Mouse (Mus musculus) retina, postnatal 7 days (tissue): ENCODE results near the gene Macf1.
"Not testable (repeated sequence)": the region's sequence is repeated elsewhere in the genome, so short reads cannot be mapped to it uniquely, and the experiment has no call there.

Experiments used
- DNase-seq: peaks from one replicate; pipeline ENCODE4 v3.0.0-alpha.2; 2012; ENCODE audit warnings: low read depth, low spot score

Gene Macf1

DNA sequence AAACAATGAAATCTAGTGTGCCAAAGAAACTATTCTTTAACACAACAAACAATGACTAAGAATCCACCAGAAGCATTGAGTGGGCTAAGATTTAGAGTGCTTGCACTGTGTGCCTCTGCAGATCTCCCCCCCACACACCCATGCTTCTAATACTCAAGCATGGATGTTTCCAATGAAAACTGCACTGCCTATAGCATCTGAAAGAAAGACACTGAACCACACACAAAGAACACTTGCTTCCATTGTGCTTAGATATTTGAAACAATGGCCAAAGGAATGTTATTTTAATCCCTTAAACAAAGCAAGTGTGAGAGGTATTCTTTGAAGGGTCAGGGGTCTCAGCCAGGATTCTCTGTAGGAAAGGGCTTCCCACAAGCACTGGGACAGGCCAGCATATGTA is 140.5 kb downstream of the Macf1 start:
- DNase-seq, result no peak

DNA sequence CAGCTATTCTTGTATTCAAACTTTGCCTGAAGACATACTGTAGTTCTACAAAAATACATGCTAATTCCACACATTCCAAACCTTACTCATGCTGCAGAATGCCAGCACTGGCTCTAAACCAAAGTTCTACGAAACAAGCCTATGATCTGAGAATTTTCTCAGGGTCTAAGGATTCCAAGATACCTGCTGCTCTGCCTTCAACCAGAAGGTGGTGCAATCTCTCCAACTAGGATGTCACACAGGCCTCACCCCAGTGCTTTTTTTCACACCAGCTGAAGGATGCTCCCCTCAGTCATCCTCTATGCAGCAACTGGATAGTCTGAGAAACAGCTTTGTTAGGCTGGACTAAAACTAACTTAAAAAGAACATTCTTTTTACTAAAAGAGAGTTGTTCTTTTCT is 148.9 kb downstream of the Macf1 start:
- DNase-seq, result peak; percentile 49

DNA sequence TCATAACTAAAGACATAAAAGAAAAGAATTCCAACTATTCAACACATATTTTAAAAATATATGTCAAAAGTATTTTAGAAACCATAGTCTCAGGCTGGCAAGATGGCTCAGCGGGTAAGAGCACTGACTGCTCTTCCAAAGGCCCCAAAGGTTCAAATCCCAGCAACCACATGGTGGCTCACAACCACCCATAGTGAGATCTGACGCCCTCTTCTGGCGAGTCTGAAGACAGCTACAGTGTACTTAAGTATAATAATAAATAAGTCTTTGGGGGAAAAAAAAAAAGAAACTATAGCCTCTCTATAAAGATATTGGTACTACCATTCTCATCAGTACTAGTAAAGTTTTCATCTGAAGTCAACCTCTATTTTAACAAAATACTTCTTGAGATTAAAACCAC is 152.2 kb downstream of the Macf1 start:
- no peak for DNase-seq

DNA sequence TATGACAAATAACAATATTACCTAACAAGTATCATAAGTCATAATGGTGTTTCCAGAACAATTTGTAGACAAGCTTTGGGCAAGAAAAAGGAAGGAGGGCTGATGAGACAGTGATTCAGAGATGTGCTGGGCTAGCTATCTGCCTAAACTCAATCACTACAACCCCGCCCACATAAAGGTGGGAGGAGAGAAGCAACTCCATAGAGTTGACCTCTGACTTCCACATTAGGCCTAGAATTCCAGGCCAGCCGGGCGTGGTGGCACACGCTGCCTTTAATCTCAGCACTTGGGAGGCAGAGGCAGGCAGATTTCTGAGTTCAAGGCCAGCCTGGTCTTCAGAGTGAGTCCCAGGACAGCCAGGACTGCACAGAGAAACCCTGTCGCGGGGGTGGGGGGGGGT is 153.2 kb downstream of the Macf1 start:
- no peak for DNase-seq

DNA sequence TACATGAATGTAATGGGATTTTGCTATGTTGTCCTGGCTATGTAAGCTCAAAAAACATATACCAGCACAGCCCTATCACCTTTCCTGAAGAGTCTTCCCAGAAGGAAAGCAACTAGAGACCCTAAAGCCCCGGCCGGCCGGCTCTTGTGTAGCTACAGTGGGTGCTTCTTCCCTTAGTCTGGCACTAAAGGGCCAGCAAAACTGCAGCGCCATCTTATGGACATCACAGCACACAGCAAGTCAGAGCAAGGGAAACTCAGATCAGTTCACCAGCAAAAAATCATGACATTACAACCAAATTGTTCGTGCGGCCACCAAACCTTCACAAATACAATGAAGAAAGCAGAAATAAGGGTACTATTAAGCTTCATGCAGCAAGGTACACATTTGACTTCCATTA is 154.9 kb downstream of the Macf1 start:
- DNase-seq, result peak; percentile 27

DNA sequence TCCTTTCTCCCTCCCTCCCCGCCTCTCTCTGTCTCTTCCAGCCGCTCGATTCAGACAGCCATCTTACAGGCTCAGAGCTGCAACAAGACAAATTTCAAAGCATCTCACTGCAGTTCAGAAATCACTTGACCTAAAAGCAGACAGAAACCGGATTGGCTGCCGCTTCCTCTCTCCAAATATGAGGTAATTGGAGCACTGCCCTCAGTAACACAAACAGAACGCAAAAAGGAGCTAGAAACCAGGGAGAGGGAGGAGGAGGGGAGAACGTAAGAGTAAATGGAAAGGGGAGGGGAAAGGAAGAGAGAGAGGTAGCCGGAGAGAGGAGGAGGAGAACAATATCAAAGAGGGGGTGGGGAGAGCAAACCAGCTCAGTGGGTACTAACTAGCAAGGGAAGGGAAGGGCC is 156.6 kb downstream of the Macf1 start:
- DNase-seq, result peak; percentile 14

DNA sequence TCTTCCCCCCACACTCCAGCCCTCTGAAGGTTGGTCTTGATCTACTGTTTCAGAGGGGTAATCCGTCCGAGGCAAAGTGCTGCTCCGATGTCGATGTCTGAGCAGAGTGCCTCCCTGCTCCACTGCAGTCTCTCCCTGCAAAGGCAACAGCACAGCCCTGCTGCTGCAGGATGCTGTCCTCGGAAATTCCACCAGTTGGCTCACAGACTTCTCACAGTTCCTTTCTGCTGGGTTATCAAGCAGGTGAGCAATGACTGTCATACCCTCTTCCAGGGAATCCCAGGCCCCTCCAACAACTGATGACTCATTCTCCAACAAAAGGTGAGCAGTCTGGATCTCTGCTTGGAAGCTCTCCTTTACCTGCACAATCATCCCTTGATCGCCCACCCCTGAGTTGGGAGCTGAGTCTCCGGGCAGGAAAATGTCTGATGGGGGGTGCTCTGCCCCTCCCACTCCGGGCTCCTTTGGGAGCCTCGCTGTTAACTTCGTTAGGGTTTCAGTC is 157.3 kb downstream of the Macf1 start:
- DNase-seq, result no peak

DNA sequence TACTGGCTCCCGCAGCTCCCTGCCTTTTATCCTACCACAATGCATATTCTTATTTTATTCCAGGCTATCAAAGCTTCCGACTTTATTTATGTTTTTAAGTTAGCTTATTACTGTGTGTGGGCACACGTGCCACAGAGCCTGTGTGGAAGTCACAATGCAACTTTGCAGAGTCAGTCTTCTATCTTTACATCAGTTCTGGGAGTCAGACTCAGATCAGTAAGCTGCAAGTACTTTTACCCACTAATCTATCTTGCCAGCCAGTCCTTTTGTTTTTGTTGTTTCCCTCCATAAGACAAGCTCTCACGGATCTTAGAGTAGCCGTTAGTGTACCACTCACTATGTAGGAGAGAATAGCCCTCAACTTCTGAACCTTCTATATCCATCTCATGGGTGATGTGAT is 159.4 kb downstream of the Macf1 start:
- no peak for DNase-seq

DNA sequence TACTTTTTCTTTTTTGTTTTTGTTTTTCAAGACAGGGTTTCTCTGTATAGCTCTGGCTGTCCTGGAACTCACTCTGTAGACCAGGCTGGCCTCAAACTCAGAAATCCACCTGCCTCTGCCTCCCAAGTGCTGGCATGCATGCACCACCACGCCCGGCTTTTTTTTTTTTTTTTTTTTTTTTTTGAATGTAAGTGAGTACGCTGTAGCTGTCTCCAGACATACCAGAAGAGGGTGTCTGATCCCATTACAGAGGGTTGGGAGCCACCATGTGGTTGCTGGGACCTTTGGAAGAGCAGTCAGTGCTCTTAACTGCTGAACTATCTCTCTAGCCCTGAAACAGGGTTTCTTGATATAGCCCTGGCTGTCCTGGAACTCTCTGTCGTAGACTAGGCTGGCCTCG is 164.0 kb downstream of the Macf1 start:
- not testable (repeated sequence) for DNase-seq

DNA sequence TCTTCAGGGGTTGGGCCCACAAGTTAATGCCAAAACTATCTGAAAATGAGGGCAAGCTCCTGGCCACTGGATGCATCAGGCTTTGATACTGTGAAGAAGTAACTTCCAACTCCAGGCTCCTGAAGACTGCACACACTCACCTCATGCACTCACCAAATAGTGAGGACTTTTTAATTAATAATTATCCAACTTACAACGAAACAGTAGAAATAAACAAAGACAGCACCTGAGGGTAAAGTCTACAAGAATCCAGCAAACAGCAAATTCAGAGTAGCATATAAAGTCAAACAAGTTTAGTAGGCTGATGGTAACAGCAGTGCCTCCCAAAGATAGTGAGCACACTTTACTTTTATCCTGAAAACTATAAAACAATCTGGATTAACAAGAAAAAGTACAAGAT is 168.5 kb downstream of the Macf1 start:
- no peak for DNase-seq

DNA sequence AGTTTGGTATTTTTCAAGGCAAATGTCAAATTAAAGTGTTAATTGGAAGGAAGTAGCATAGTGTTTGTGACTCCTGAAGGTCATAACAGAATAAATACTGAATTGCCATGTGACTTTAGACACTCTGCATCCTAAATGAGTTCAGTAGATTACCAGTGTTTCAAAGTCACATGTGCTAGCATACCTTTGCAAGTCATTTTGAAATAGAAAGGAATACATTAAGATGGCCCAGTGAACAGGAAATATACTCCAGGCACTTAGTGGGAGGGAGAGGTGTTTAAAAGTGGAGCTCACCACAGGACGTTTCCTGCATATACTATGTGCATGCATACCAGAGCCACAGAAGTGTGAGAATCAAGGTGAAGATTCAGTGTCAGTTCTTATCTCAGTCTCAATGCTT is 174.0 kb downstream of the Macf1 start:
- DNase-seq, result no peak

DNA sequence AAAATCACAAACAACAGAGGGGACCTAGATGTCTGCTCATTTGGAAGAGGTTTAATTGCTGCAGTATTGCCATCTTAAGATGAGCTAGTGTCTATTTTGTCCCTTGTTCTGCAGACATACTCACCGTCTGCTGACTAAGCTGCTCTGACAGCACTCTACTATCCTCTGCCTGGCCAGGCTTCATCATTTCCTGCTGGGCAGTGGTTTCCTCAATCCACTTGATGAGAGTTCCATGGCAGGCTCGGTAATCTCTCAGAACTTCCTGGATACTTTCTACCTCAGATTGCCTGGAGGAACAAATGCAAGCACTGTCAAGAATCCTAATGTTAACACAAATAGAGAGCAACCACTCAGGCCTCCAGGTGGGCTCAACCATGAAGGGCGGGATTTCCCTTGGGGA is 195.1 kb downstream of the Macf1 start:
- DNase-seq, result no peak

DNA sequence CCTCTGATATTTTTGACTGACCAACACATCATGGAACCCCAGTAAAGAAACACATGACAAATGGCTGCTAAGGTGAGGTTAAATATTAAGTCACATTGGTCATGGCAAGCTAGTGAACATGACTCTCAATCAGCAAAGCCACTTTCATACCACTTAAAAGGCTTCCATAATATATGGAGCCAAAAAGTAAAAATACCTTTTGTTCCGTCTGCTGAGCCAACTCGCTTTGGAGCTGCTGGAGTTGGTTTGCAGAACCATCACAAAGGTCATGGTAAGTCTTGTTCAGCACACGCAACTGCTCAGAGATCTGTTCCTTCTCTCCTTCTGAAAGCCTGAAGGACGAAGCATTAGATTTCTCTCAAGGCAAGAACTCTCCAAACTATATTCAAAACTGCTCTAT is 204.2 kb downstream of the Macf1 start:
- DNase-seq, result no peak

DNA sequence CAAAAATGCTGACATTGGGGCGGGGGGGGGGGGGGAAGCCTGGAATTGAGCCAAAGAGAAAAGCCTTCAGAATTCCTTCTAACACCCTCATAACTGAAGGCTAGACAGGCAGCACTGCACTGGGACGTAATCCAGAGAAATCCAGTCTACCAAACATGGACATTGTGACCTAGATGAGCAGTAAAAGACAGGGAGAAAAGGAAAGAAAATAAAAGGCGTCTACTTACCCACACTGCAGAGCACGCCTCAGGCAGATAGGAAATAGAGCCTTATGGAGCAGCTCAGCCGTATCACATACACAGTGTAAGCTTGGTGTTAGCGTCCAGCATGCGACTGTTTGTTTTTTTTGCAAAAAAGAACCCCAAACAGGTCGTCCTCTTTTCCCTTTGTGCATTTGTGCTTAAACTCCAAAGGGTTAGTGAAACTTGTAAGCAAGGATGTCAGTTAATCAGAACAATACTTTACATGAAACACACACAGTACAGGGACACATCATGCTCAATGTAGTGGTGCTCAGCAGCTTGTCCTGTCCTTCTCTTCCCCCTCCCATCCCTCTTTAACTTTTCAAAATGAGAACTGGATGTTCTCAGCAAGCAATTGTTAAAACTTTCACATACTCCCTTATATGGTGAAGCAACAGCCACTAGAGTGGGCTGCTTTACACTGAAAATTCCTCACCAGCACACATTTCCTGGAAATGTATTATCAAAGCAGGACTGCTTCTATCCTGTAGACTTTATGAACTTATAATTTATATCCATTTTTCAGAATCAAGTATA is 205.3 kb downstream of the Macf1 start:
- DNase-seq, result no peak

DNA sequence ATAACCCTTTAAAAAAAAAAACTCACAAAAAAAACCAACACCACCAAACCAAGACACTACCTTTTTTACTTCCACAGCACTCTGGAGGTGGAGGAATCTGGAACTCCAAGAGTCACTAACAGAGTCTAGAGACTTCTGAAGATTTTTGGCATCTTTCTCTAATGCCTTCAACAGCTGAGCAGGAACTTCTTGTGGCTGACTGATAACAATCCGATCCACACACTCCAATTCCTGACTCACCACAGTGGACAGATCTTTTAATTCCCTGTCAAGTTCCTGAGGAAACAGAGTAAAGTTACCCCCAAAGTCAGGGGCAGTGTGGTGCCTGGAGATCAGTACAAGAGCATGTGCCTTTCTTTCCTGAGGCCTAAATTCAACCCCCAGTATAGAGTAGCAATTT is 218.4 kb downstream of the Macf1 start:
- DNase-seq, result no peak

DNA sequence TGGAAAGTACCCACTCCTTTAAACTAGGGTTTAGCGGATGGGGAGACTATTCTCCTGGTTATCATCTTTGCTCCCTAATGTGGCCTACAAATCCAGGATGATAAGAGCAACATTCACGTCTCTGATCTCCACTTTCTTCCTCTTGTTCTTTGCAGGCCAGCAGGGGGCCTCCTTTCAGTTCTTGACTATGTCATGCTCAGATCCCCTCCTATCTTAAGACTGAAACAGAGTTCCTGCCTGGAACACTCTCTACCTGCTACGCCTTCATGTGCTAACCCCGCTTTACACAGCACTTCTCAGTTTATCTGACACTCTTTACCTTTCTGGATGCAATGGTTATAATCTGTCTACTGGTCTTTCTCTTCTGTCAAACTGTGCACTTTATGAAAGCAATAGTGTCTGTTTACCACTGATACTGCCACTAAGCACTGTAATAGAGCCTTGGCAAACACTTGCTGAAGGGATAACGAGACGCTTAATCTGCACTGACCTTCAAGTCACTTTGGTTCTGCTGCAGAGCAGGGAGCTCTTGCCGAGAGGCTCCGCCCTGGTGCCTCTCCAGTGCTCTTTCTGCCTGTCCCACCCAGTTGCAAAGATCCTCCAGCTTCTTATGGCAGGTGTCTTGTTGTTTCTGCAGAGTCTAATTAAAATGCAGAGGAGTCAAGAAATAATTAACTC is 223.4 kb downstream of the Macf1 start:
- DNase-seq, result peak; percentile 3

DNA sequence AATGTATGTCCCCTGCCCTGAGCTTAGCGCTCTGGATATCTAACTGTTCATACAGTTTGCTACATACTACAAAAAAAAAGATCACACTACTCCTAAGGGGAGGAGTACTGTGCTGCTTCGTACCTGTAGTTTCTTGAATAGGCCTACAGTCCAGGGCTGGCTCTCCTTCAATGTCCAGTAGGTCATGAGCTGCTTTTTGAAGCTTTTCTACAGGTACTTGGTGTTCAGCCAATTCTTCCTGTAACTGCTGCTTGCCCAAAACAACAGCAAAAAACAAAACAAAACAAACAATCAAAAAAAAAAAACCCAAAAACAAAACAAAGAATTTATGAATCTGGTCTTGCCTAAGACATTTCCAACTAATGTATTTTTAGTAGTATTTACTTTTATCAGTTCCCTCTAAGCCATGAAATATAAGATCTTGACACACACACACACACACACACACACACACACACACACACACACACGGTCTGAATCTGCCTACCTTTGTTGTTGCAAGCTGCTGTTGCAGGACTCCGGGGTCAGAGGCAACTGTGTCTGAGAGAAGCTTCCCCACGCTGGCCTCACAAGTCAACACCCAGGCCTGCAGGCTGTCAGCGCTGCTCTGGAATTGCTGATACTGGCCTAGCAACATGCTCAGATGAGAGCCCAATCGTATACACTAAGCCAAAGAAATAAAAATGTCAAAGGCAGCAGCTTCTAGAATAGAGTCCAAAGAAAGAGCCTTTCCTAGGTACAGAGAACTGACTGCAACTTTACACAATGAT is 229.1 kb downstream of the Macf1 start:
- no peak for DNase-seq

DNA sequence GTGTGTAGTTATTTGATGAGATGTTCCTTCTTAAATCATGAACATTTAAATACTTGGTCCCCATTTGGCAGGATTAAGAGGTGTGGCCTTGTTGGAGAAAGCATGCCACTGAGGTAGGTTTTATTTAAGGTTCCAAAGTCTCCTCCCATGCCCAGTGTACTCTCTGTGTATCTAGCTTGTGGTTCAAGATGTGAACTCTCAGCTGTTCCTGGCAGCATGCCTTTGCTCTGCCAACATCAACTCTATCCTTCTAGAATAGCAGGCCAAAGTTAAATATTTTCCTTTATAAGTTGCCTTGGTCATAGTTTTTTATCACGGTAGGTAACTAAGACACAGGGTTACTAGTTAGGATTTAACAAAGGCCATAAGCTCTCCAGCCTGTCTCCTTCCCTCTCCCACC is 230.4 kb downstream of the Macf1 start:
- DNase-seq, result no peak

DNA sequence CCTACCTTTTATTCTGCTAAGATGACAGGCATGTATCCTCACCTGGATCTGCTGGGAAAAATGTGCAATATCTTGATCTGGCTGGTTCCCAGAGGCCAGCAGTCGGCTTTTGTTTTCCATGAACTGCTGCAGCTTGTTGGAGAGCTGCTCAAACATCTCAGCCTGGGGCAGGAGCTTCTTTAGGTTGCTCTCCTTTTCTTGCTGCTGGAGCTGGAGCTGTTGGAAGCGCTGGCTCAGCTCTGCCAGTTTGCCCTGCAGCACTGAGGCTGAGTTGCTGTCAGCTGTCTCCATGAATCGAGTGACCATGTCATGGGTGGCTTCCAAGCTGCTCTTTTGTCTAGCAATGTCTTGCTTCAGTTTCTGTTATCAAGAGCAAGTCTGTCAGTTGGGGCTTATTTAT is 232.2 kb downstream of the Macf1 start:
- no peak for DNase-seq

DNA sequence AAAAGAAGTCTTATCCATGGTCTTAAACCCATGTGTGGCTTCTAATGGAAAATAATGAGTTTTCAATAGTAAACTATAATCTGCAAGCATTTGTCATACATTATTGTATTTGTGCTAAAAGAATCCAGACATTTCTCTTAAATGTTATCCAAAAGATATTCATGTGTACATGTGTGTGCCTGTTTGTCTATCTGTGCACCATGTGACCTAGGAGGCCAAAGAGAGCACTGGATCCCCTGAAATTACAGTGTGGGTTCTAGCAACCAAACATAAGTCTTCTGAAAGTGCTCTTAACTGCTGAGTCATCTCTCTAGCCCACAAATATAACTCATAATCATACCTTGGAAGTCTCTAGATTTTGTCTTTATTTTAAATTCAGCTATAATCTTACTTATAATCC is 234.9 kb downstream of the Macf1 start:
- no peak for DNase-seq

DNA sequence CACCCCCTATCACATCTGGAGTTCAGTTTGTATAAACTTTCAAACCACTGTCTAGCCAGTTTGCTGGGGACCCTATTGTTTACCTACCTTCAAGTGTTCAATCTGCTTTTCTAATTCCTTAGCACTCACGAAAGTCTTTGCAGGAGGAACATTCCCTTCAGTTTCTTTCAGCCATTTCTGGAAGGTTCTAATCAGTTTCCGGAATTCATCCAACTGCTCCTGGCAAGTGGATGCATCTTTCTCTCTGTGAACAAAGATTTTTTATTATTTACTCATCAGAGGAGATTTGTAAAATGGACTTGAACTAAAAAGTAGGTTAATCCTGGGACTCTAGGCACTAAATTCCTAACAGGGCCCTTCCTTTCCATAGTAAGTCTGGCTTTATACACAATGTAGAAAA is 236.1 kb downstream of the Macf1 start:
- no peak for DNase-seq

DNA sequence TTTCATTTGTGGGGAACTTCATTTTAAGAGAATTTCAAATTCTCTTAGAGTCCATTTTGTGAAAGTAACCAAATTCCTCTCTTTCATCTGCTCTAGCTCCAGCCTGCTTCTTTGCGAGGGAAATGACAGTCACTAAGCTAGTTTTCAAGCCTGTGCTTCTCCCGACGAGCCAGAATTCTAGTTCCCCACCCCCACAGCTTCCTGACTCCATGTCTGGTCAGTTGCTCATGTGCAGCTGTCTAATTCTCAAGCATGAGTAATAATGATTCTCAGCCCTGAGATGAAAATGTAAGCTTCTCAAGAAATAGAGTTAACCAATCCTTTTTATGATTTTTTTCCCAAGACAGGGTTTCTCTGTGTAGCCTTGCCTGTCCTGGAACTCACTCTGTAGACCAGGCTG is 236.9 kb downstream of the Macf1 start:
- DNase-seq, result no peak

DNA sequence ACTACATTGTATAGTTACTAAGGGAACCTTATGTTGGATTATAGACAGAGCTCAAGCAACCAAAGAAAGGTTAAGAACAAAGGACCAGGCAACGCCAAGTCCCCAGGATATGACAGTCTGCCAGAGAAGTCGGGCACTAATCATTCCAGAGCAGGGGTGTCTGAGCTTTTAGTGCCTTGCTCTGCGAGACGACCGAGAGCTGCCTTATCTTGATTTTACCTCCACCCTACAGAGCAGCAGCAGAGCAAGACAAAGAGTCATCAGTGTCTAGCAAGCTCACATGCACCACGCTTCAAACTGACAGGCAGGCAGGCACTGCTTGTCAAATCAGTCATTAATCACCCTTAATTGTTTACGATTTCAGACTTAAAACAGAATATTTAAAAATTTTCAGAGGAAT is 237.4 kb downstream of the Macf1 start:
- DNase-seq, result no peak
